Comparison of ENCODE assay signal across 18 mouse cellular contexts in the genomic region with DNA sequence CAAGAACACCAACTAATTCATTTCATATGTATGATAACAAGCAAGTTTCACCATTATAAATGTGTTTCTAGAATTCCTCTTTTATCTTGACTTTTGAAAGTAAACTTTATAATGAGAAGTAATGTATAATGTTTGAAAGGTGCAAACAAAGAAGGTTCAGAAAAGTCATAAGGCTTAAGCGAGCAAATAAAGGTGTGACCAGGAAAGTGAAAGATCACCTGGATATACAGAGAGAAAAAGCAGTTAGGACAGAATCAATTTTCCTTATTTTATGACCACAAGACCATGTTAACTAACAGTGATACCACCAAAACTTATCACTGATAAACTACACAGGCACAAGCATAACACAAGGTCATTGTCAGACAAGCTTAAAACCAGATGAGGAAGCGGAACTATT.
"Had no signal": no experiment of that assay in that cellular context is flagged by ENCODE, and none has a peak within 500 bp of the region (broad histone marks: within the 10 kb centered on the region; RNA-seq: fewer than 3 reads in every experiment).

No protein-coding gene starts in this region.

- H3K4me2 ChIP-seq: liver, embryonic 13.5 days; liver, embryonic 15.5 days; lung, embryonic 15.5 days; midbrain, embryonic 11.5 days; midbrain, embryonic 13.5 days; midbrain, embryonic 15.5 days; neural tube, embryonic 12.5 days had no signal

- H3K27ac ChIP-seq: liver, embryonic 13.5 days; liver, embryonic 15.5 days; lung, embryonic 15.5 days; macrophage; midbrain, embryonic 13.5 days; midbrain, embryonic 15.5 days; neural tube, embryonic 12.5 days had no signal

- H3K4me3 ChIP-seq: liver, embryonic 13.5 days; liver, embryonic 15.5 days; lung, embryonic 15.5 days; megakaryocyte, embryonic 14.5 days; midbrain, embryonic 13.5 days; midbrain, embryonic 15.5 days; neural tube, embryonic 12.5 days had no signal

- DNase-seq: liver, embryonic 13.5 days; liver, postnatal 0 days; lung, adult 2 months; lung, postnatal 14 days; lung, postnatal 36 days; right cerebral cortex, postnatal 14 days; thymus, adult 2 months; thymus, postnatal 25 days; thymus, postnatal 4 days had no signal

- ATAC-seq: liver, postnatal 0 days; lung, postnatal 0 days; midbrain, embryonic 13.5 days; midbrain, embryonic 15.5 days had no signal

- H3K9me3 ChIP-seq: liver, embryonic 13.5 days; liver, embryonic 15.5 days; lung, embryonic 15.5 days; megakaryocyte, embryonic 14.5 days; midbrain, embryonic 13.5 days; midbrain, embryonic 15.5 days; neural tube, embryonic 12.5 days had no signal

- H3K27me3 ChIP-seq: liver, embryonic 13.5 days; liver, embryonic 15.5 days; lung, embryonic 15.5 days; megakaryocyte, embryonic 14.5 days; midbrain, embryonic 13.5 days; midbrain, embryonic 15.5 days; neural tube, embryonic 12.5 days had no signal

- H3K4me1 ChIP-seq: liver, embryonic 13.5 days; liver, embryonic 15.5 days; lung, embryonic 15.5 days; megakaryocyte, embryonic 14.5 days; midbrain, embryonic 13.5 days; midbrain, embryonic 15.5 days; neural tube, embryonic 12.5 days had no signal

- H3K9ac ChIP-seq: liver, embryonic 13.5 days; liver, embryonic 15.5 days; liver, postnatal 0 days; lung, embryonic 15.5 days; midbrain, embryonic 13.5 days; midbrain, embryonic 15.5 days; neural tube, embryonic 12.5 days had no signal

- H3K36me3 ChIP-seq: liver, embryonic 13.5 days; liver, embryonic 15.5 days; lung, embryonic 15.5 days; midbrain, embryonic 13.5 days; midbrain, embryonic 15.5 days; neural tube, embryonic 12.5 days had no signal
